Mouse (Mus musculus): ENCODE results near the gene Dlgap4.

DNA sequence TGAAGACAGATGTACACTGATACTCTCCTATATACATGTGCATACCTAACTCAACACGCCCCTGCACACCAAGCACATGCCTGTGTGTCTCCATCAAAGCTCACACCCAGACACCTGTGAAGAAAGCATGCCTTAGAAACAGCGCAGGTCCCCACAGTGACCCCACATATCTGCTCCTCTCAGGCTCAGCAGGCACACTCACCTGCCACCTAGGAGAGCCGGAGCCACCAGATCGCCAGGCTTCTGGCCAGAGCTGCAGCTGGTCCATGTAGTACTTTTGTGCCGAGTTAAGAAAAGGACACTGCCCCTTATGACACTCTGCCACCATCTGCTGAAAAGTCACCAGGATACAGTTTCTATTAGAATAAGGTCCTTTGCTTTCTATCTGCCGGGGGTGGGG, 103.2 kb downstream of the Dlgap4 start:
- TF ChIP-seq POLR2A (IDR thresholded peaks at IDR 0.05; ENCODE audit: control insufficient read depth, low read depth, low read length) (no peak), CTCF (IDR thresholded peaks at IDR 0.05; ENCODE audit: control insufficient read depth, insufficient read depth, insufficient replicate concordance, low read depth, low read length) (no peak)

All from testis, adult 2 months (tissue).